Mouse (Mus musculus) MEL (cell line): ENCODE results near the gene 6030445D17Rik. TPM values are rescaled to one million over a fixed set of nuclear protein-coding genes. Genes with fewer than 3 reads are reported as not detected.
A peak's percentile ranks its signal among the peaks of the same experiment; 100 is the strongest.

Experiments used
- DNase-seq: peaks from one replicate; pipeline ENCODE4 v3.0.0; 2011; ENCODE audit warnings: low read depth, low spot score
- H3K27ac ChIP-seq: 2 replicates; pipeline ENCODE4 v1.5.1; 2012; ENCODE audit warnings: low read depth, mild to moderate bottlenecking, control low read depth, low read length, moderate library complexity; ENCODE audit not compliant: control insufficient read depth
- H3K27me3 ChIP-seq, 2 experiments: fragments of 150-350 bp in 1 of 2; sonication (generic) in 1 of 2; 2 replicates each; pipeline ENCODE4 v1.6.1; 2012; ENCODE audit warnings: low read length in 2 of 2, mild to moderate bottlenecking in 2 of 2, improper control_type of control experiment in 1 of 2, moderate library complexity in 1 of 2; ENCODE audit not compliant: insufficient read depth in 2 of 2, control insufficient read depth in 1 of 2
- H3K36me3 ChIP-seq, 2 experiments: 2 replicates each; pipeline ENCODE4 v1.6.1; 2012 to 2014; ENCODE audit warnings: low read length in 2 of 2, improper control_type of control experiment in 1 of 2, inconsistent platforms in 1 of 2, mild to moderate bottlenecking in 1 of 2; ENCODE audit not compliant: insufficient read depth in 2 of 2, control insufficient read depth in 1 of 2
- H3K4me1 ChIP-seq, 2 experiments: fragments of 150-350 bp in 1 of 2; sonication (generic) in 1 of 2; 2 replicates each; pipeline ENCODE4 v1.6.1; 2012; ENCODE audit warnings: low read length in 2 of 2, improper control_type of control experiment in 1 of 2, mild to moderate bottlenecking in 1 of 2; ENCODE audit not compliant: insufficient read depth in 2 of 2, control insufficient read depth in 1 of 2
- H3K4me3 ChIP-seq, 2 experiments: fragments of 150-350 bp in 1 of 2; sonication (generic) in 1 of 2; 2 replicates each; pipeline ENCODE4 v1.5.1; 2012; ENCODE audit warnings: low read depth in 2 of 2, low read length in 2 of 2, mild to moderate bottlenecking in 2 of 2, moderate library complexity in 2 of 2, control low read depth in 1 of 2, improper control_type of control experiment in 1 of 2; ENCODE audit not compliant: control insufficient read depth in 1 of 2, insufficient read depth in 1 of 2
- H3K79me2 ChIP-seq: 2 replicates; pipeline ENCODE4 v1.6.1; 2012; ENCODE audit warnings: mild to moderate bottlenecking, low read length, moderate library complexity; ENCODE audit not compliant: control insufficient read depth, poor library complexity, insufficient read depth
- H3K9ac ChIP-seq: 2 replicates; pipeline ENCODE4 v1.6.1; 2012; ENCODE audit warnings: low read depth, mild to moderate bottlenecking, control low read depth, low read length, moderate library complexity; ENCODE audit not compliant: control insufficient read depth, poor library complexity, severe bottlenecking
- H3K9me3 ChIP-seq: fragments of 150-350 bp; sonication (generic); replicated peaks from 2 replicates; pipeline ENCODE4 v1.6.1; 2012; ENCODE audit warnings: mild to moderate bottlenecking, low read length, improper control_type of control experiment, moderate library complexity; ENCODE audit not compliant: insufficient read depth
- CTCF ChIP-seq, 3 experiments: IDR thresholded peaks in 2 of 3; conservative IDR thresholded peaks in 1 of 3; 2 replicates each; pipeline ENCODE4 v1.5.1; 2011 to 2012; ENCODE audit warnings: low read length in 3 of 3, low read depth in 2 of 3, mild to moderate bottlenecking in 2 of 3, improper control_type of control experiment in 1 of 3, inconsistent platforms in 1 of 3, mixed read lengths in 1 of 3, moderate library complexity in 1 of 3; ENCODE audit not compliant: control insufficient read depth in 1 of 3, insufficient read depth in 1 of 3, poor library complexity in 1 of 3, severe bottlenecking in 1 of 3
- KAT2A ChIP-seq: conservative IDR thresholded peaks from 2 replicates; pipeline ENCODE4 v1.6.1; 2012; ENCODE audit warnings: low read depth, low read length, improper control_type of control experiment, inconsistent platforms
- MAFK ChIP-seq: IDR thresholded peaks from 2 replicates; pipeline ENCODE4 v1.6.1; 2011; ENCODE audit warnings: low read depth, mild to moderate bottlenecking, low read length, improper control_type of control experiment, borderline replicate concordance
- MEF2A ChIP-seq: IDR thresholded peaks from 2 replicates; pipeline ENCODE4 v1.6.1; 2014; ENCODE audit warnings: low read depth, mild to moderate bottlenecking, inconsistent platforms, low read length, improper control_type of control experiment; ENCODE audit not compliant: poor library complexity, insufficient replicate concordance, severe bottlenecking; ENCODE audit errors: extremely low read depth
- MYC ChIP-seq: IDR thresholded peaks from 2 replicates; pipeline ENCODE4 v1.6.1; 2011; ENCODE audit warnings: low read depth, mild to moderate bottlenecking, low read length, improper control_type of control experiment, moderate library complexity
- POLR2A ChIP-seq, 2 experiments: IDR thresholded peaks; 2 replicates each; pipeline ENCODE4 v1.6.1; 2011 to 2012; ENCODE audit warnings: low read length in 2 of 2, mild to moderate bottlenecking in 2 of 2, control low read depth in 1 of 2, improper control_type of control experiment in 1 of 2, low read depth in 1 of 2, moderate library complexity in 1 of 2; ENCODE audit not compliant: control insufficient read depth in 1 of 2, insufficient read depth in 1 of 2, poor library complexity in 1 of 2
- RAD21 ChIP-seq: IDR thresholded peaks from 2 replicates; pipeline ENCODE4 v1.6.1; 2011; ENCODE audit warnings: mild to moderate bottlenecking, low read depth, low read length, improper control_type of control experiment
- SMC3 ChIP-seq: IDR thresholded peaks from 2 replicates; pipeline ENCODE4 v1.6.1; 2011; ENCODE audit warnings: low read depth, low read length, improper control_type of control experiment
- ZC3H11A ChIP-seq: IDR thresholded peaks from 2 replicates; pipeline ENCODE4 v1.6.1; 2012; ENCODE audit warnings: low read depth, mild to moderate bottlenecking, inconsistent platforms, low read length, improper control_type of control experiment
- polyA plus RNA-seq, 2 experiments: library from polyadenylated mRNA; stranded (reverse) in 1 of 2; unstranded in 1 of 2; fragments of >175 nt in 1 of 2; fragments of >200 nt in 1 of 2; gene quantifications; 2 replicates each; pipeline versions ENCODE4 v1.2.1 to v1.2.4; 2012; ENCODE audit warnings: low replicate concordance in 2 of 2, low read depth in 1 of 2; ENCODE audit not compliant: insufficient read length in 2 of 2, insufficient read depth in 1 of 2, missing spikeins in 1 of 2
- total RNA-seq: library from RNA; depleted of rRNA; stranded (reverse); fragments of 300-350 nt; gene quantifications from 2 replicates; pipeline ENCODE4 v1.2.3, GENCODE M21; 2012

6030445D17Rik gene
- total and polyA plus RNA-seq, 3 experiments, result 0.46 to 0.77 TPM; not detected in 1

GRCm38 (mm10) chr4:136424120-136424999 lies 37.7 kb upstream of the 6030445D17Rik start:
- H3K9me3 ChIP-seq, result no peaks in the 10 kb centered on the region
- no peak overlapping the region for H3K4me3 ChIP-seq
- no peak overlapping the region for H3K9ac ChIP-seq
- no peaks in the 10 kb centered on the region for H3K79me2 ChIP-seq
- no peak for DNase-seq
- no peak for TF ChIP-seq MEF2A
- TF ChIP-seq, all 39 proteins: peak for 0
- H3K27ac ChIP-seq, result no peak overlapping the region
- peaks cover 0 to 2% of the 10 kb centered on the region in 2 experiments; a peak in 1 of 4 replicates for H3K27me3 ChIP-seq
- no peaks in the 10 kb centered on the region for H3K4me1 ChIP-seq
- no peaks in the 10 kb centered on the region for H3K36me3 ChIP-seq

- no peaks in the 10 kb centered on the region for H3K36me3 ChIP-seq
- H3K4me1 ChIP-seq, result no peaks in the 10 kb centered on the region
- H3K79me2 ChIP-seq, result no peaks in the 10 kb centered on the region
- H3K27me3 ChIP-seq, result peaks cover 0 to 2% of the 10 kb centered on the region in 2 experiments; a peak in 1 of 4 replicates
- H3K27ac ChIP-seq, result no peak overlapping the region
- H3K9me3 ChIP-seq, result no peaks in the 10 kb centered on the region
- no peak overlapping the region for H3K4me3 ChIP-seq
- DNase-seq, result no peak
- TF ChIP-seq CTCF (IDR thresholded peaks at IDR 0.05 in 2 of 3, conservative IDR thresholded peaks at IDR 0.05 in 1 of 3; ENCODE audit: control insufficient read depth in 1 of 3, insufficient read depth in 1 of 3, low read depth in 2 of 3, low read length in 3 of 3, poor library complexity in 1 of 3, severe bottlenecking in 1 of 3) (peak in 1 of 3 experiments; percentile 18; a peak in 1 of 6 replicates), MYC (no peak)
- TF ChIP-seq, all 39 proteins: peak for 1
- no peak overlapping the region for H3K9ac ChIP-seq
Measured at GRCm38 (mm10) chr4:136425000-136425288, 37.1 kb upstream of the 6030445D17Rik start.

- no peak for TF ChIP-seq POLR2A (IDR thresholded peaks at IDR 0.05; ENCODE audit: control insufficient read depth in 1 of 2, insufficient read depth in 1 of 2, low read depth in 1 of 2, low read length in 2 of 2, poor library complexity in 1 of 2)
- TF ChIP-seq, all 39 proteins: peak for 0
- no peaks in the 10 kb centered on the region for H3K9me3 ChIP-seq
- peaks cover 0 to 3% of the 10 kb centered on the region in 2 experiments; a peak in 1 of 4 replicates for H3K36me3 ChIP-seq
- H3K4me1 ChIP-seq, result no peaks in the 10 kb centered on the region
- no peak overlapping the region for H3K9ac ChIP-seq
- DNase-seq, result no peak
- no peak overlapping the region for H3K4me3 ChIP-seq
- no peaks in the 10 kb centered on the region for H3K27me3 ChIP-seq
- no peaks in the 10 kb centered on the region for H3K79me2 ChIP-seq
- H3K27ac ChIP-seq, result no peak overlapping the region
Measured at GRCm38 (mm10) chr4:136430609-136431375, 31.3 kb upstream of the 6030445D17Rik start.

DNA sequence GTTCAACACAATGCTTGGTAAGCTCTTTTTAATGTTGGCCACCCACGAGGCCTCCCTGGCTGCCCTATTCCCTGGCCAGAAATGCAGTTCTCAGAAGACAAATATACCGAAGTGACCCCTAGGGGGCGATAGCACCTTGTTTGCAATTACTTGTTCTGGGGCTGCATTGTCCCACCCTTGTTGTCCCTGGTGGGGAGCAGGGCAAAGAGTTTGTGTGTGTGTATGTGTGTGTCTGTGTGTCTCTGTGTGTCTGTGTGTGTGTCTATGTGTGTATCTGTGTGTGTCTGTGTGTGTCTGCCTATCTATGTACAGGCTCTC lies 30.7 kb upstream of the 6030445D17Rik start:
- H3K9ac ChIP-seq, result no peak overlapping the region
- H3K27ac ChIP-seq, result no peak overlapping the region
- H3K27me3 ChIP-seq, result no peaks in the 10 kb centered on the region
- H3K4me3 ChIP-seq, result no peak overlapping the region
- no peaks in the 10 kb centered on the region for H3K79me2 ChIP-seq
- peaks cover 0 to 3% of the 10 kb centered on the region in 2 experiments; a peak in 1 of 4 replicates for H3K36me3 ChIP-seq
- no peaks in the 10 kb centered on the region for H3K9me3 ChIP-seq
- peak; percentile 82 for DNase-seq
- no peaks in the 10 kb centered on the region for H3K4me1 ChIP-seq
- peak; percentile 39; the same call in 1 of the 2 replicates for TF ChIP-seq ZC3H11A
- TF ChIP-seq MAFK, result no peak
- TF ChIP-seq SMC3, result peak; percentile 60
- TF ChIP-seq MYC, result no peak
- TF ChIP-seq KAT2A, result no peak
- peak; percentile 62 to 76 (median 66) for TF ChIP-seq CTCF (IDR thresholded peaks at IDR 0.05 in 2 of 3, conservative IDR thresholded peaks at IDR 0.05 in 1 of 3; ENCODE audit: control insufficient read depth in 1 of 3, insufficient read depth in 1 of 3, low read depth in 2 of 3, low read length in 3 of 3, poor library complexity in 1 of 3, severe bottlenecking in 1 of 3)
- TF ChIP-seq RAD21, result peak; percentile 63
